Mouse (Mus musculus): ENCODE data around the gene Mast4. TPM values are rescaled to one million over a fixed set of nuclear protein-coding genes. Genes with fewer than 3 reads are reported as not detected.

Gene Mast4
- total RNA-seq, 2 experiments from 2014 or later, result 57.3 to 62.4 TPM

DNA sequence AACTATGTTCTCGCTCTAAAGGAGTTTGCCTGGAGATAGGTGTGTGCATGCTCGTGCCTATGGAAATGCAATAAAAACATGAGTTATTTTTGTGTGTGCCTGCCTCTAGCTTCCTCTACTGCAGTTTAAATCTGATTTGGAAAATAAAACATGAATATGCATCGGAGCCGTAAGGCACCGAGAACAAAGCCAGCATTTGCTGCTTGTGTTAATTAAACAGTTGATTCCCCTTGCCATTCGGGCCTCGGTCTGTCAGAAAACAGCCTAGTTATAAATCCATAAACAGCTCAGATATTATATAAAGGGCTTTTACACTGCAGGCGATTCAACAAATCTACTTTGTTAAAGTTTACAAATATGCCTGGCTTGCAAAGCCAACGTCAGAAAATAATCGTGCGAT lies 565.8 kb downstream of the Mast4 start:
- no peak for DNase-seq (ENCODE audit: extremely low spot score in 1 of 2, low spot score in 2 of 2)
- no peak overlapping the region for H3K4me3 ChIP-seq
- no peak for TF ChIP-seq CTCF (IDR thresholded peaks at IDR 0.05)
- intact Hi-C loops (cut with DNase I), result no loop called here
- no peak overlapping the region for H3K27ac ChIP-seq

GRCm38 (mm10) chr13:102767110-102767509 lies 567.2 kb downstream of the Mast4 start:
- no peak for TF ChIP-seq CTCF (IDR thresholded peaks at IDR 0.05)

DNA sequence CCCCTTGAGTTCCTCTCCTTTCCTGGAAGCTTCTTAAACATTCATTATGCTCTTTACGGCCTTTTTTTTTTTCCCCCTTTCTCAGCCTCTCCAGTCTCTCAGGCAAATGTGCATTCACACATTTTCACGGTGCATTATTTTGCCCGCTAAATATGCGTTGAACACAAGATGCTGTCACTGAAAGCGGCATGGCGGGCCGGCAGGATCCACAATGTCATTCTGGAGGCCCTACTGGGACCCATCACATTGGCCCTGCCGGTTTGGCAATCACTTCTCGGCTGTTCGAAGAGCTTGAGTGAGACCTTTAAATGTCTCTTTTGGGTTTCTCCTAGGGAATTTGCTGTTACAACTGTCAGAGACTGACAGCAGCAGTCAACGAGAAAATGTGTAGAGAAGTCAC lies 569.1 kb downstream of the Mast4 start:
- TF ChIP-seq CTCF (IDR thresholded peaks at IDR 0.05), result no peak
- Histone ChIP-seq H3K4me3 (no peak overlapping the region), H3K27ac (no peak overlapping the region)
- no peak for DNase-seq (ENCODE audit: extremely low spot score in 1 of 2, low spot score in 2 of 2)
- intact Hi-C loops (cut with DNase I), result no loop called here

More at GRCm38 (mm10) chr13:102767110-102767509, 567.2 kb downstream of the Mast4 start:
- intact Hi-C loops (cut with DNase I), result no loop called here
- no peak overlapping the region for H3K27ac ChIP-seq
- no peak for DNase-seq (ENCODE audit: extremely low spot score in 1 of 2, low spot score in 2 of 2)
- no peak overlapping the region for H3K4me3 ChIP-seq

GRCm38 (mm10) chr13:102764218-102764617 lies 570.1 kb downstream of the Mast4 start:
- intact Hi-C loops (cut with DNase I), result no loop called here
- no peak overlapping the region for H3K27ac ChIP-seq
- no peak for TF ChIP-seq CTCF (IDR thresholded peaks at IDR 0.05)

DNA sequence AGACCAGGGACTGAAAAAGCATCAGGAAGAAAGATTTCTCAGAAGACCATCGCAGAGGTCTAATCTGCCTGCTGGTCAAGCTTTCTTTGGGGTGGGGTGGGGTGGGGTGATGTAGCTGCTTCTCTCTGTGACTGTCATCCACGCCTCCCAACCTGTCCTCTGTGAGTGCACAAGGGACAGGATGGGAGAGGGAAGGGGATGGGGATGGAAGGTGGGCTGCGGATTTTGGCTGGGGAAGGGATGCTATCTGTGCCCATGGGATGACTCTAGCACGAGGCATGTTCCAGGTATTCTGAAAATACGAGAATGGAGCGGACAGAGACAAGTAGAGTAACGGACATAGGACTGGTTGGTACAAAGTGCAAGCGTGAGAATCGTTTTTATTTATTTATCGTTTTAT lies 572.1 kb downstream of the Mast4 start:
- DNase-seq (ENCODE audit: extremely low spot score in 1 of 2, low spot score in 2 of 2), result no peak
- no peak overlapping the region for H3K27ac ChIP-seq
- H3K4me3 ChIP-seq, result no peak overlapping the region
- intact Hi-C loops (cut with DNase I), result no loop called here
- TF ChIP-seq CTCF (IDR thresholded peaks at IDR 0.05), result no peak

More at GRCm38 (mm10) chr13:102764218-102764617, 570.1 kb downstream of the Mast4 start:
- DNase-seq (ENCODE audit: extremely low spot score in 1 of 2, low spot score in 2 of 2), result no peak
- no peak overlapping the region for H3K4me3 ChIP-seq

DNA sequence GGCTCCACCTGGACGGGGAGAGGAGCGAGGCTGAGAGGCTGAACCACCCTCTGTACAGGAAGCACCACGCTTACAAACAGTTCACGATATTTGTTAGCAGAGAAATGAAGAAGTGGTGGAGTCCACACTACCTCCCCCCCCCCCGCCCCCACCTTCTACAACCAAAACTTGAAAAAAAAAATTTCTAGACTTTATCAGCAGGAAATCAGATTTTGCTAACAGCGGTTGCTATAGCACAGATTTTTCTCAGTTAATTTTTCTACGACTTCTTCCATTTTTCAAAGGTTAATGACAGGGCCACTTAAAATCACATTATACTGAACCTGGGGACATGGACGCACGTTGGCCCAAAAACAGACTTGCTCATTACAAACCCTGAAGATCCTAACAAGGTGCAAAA lies 572.9 kb downstream of the Mast4 start:
- H3K4me3 ChIP-seq, result no peak overlapping the region
- H3K27ac ChIP-seq, result no peak overlapping the region
- no peak for DNase-seq (ENCODE audit: extremely low spot score in 1 of 2, low spot score in 2 of 2)
- intact Hi-C loops (cut with DNase I), result no loop called here
- no peak for TF ChIP-seq CTCF (IDR thresholded peaks at IDR 0.05)

DNA sequence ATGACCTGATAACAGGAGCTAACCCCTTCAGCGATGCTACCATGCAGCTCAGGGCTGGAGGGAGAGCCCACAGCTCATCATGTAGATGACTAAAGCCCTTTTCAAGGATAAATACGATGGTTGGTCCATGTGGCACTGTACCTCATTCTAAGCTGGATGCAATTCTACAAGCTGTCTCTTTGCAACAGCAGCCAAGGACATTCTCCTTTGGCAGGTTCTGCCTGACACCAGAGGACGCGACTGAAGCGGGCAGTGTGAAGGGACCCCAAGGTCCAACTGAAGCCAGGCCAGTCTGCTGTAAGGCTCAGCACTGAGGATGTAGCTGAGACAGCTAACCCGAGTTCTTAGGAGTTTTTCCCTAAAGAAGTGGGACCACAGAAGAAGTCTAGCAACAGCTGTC lies 576.3 kb downstream of the Mast4 start:
- H3K27ac ChIP-seq, result no peak overlapping the region
- intact Hi-C loops (cut with DNase I), result no loop called here
- TF ChIP-seq CTCF (IDR thresholded peaks at IDR 0.05), result no peak
- DNase-seq (ENCODE audit: extremely low spot score in 1 of 2, low spot score in 2 of 2), result no peak
- H3K4me3 ChIP-seq, result no peak overlapping the region

GRCm38 (mm10) chr13:102756071-102756470 lies 578.2 kb downstream of the Mast4 start:
- no peak overlapping the region for H3K27ac ChIP-seq
- H3K4me3 ChIP-seq, result no peak overlapping the region
- no peak for DNase-seq (ENCODE audit: extremely low spot score in 1 of 2, low spot score in 2 of 2)
- intact Hi-C loops (cut with DNase I), result no loop called here
- no peak for TF ChIP-seq CTCF (IDR thresholded peaks at IDR 0.05)

GRCm38 (mm10) chr13:102755124-102755523 lies 579.2 kb downstream of the Mast4 start:
- no peak for DNase-seq (ENCODE audit: extremely low spot score in 1 of 2, low spot score in 2 of 2)
- no peak overlapping the region for H3K27ac ChIP-seq
- no peak overlapping the region for H3K4me3 ChIP-seq
- intact Hi-C loops (cut with DNase I), result no loop called here
- no peak for TF ChIP-seq CTCF (IDR thresholded peaks at IDR 0.05)

- no peak for DNase-seq (ENCODE audit: extremely low spot score in 1 of 2, low spot score in 2 of 2)
- no peak overlapping the region for H3K4me3 ChIP-seq
Measured at GRCm38 (mm10) chr13:102753714-102754556, 580.4 kb downstream of the Mast4 start.

GRCm38 (mm10) chr13:102749891-102750290 lies 584.4 kb downstream of the Mast4 start:
- Histone ChIP-seq H3K27ac (no peak overlapping the region), H3K4me3 (no peak overlapping the region)
- no peak for DNase-seq (ENCODE audit: extremely low spot score in 1 of 2, low spot score in 2 of 2)
- TF ChIP-seq CTCF (IDR thresholded peaks at IDR 0.05), result no peak
- intact Hi-C loops (cut with DNase I), result loop anchor here (5.0 kb wide), 3 partner anchors 127 to 838 kb away; no protein-coding TSS in a partner anchor

More at GRCm38 (mm10) chr13:102753714-102754556, 580.4 kb downstream of the Mast4 start:
- H3K27ac ChIP-seq, result no peak overlapping the region
- TF ChIP-seq CTCF (IDR thresholded peaks at IDR 0.05), result no peak
- intact Hi-C loops (cut with DNase I), result no loop called here

GRCm38 (mm10) chr13:102749194-102749593 lies 585.1 kb downstream of the Mast4 start:
- intact Hi-C loops (cut with DNase I), result loop anchor here (5.0 kb wide), 3 partner anchors 128 to 837 kb away; no protein-coding TSS in a partner anchor
- TF ChIP-seq CTCF (IDR thresholded peaks at IDR 0.05), result no peak
- Histone ChIP-seq H3K27ac (peak overlapping the region; percentile 47), H3K4me3 (no peak overlapping the region)
- DNase-seq (ENCODE audit: extremely low spot score in 1 of 2, low spot score in 2 of 2), result no peak
